Mouse (Mus musculus): ENCODE data around the gene Scaf4.

Scaf4 gene

GRCm38 (mm10) chr16:90202140-90202539, 82.2 kb downstream of the Scaf4 start:
- DNase-seq (ENCODE audit: low spot score in 2 of 2): no peak

GRCm38 (mm10) chr16:90199174-90199573, 85.1 kb downstream of the Scaf4 start:
- no peak for DNase-seq (ENCODE audit: low spot score in 2 of 2)

- DNase-seq (ENCODE audit: low spot score in 2 of 2): no peak
Observed at GRCm38 (mm10) chr16:90198626-90199025, 85.7 kb downstream of the Scaf4 start.

GRCm38 (mm10) chr16:90197337-90197973, 86.8 kb downstream of the Scaf4 start:
- DNase-seq (ENCODE audit: low spot score in 2 of 2): peak; percentile 38 to 57

GRCm38 (mm10) chr16:90196688-90197240, 87.5 kb downstream of the Scaf4 start:
- DNase-seq (ENCODE audit: low spot score in 2 of 2): no peak

- no peak for DNase-seq (ENCODE audit: low spot score in 2 of 2)
Observed at GRCm38 (mm10) chr16:90193719-90194118, 90.6 kb downstream of the Scaf4 start.

GRCm38 (mm10) chr16:90191289-90191688, 93.0 kb downstream of the Scaf4 start:
- no peak for DNase-seq (ENCODE audit: low spot score in 2 of 2)

- no peak for DNase-seq (ENCODE audit: low spot score in 2 of 2)
Observed at GRCm38 (mm10) chr16:90187453-90187852, 96.8 kb downstream of the Scaf4 start.

GRCm38 (mm10) chr16:90185928-90186588, 98.2 kb downstream of the Scaf4 start:
- peak; percentile 48 to 79 for DNase-seq (ENCODE audit: low spot score in 2 of 2)

GRCm38 (mm10) chr16:90184135-90184534, 100.2 kb downstream of the Scaf4 start:
- DNase-seq (ENCODE audit: low spot score in 2 of 2): no peak

- DNase-seq (ENCODE audit: low spot score in 2 of 2): no peak
Observed at GRCm38 (mm10) chr16:90181673-90182072, 102.6 kb downstream of the Scaf4 start.

GRCm38 (mm10) chr16:90180975-90181374, 103.3 kb downstream of the Scaf4 start:
- DNase-seq (ENCODE audit: low spot score in 2 of 2): no peak

- DNase-seq (ENCODE audit: low spot score in 2 of 2): no peak
Observed at GRCm38 (mm10) chr16:90179892-90180291, 104.4 kb downstream of the Scaf4 start.

- DNase-seq (ENCODE audit: low spot score in 2 of 2): no peak
Observed at GRCm38 (mm10) chr16:90178404-90178803, 105.9 kb downstream of the Scaf4 start.

- no peak for DNase-seq (ENCODE audit: low spot score in 2 of 2)
Observed at GRCm38 (mm10) chr16:90177425-90177824, 106.9 kb downstream of the Scaf4 start.

GRCm38 (mm10) chr16:90176472-90176871, 107.8 kb downstream of the Scaf4 start:
- DNase-seq (ENCODE audit: low spot score in 2 of 2): peak; percentile 40 to 61
